ENCODE assay signal across 29 mouse cellular contexts in the genomic region with DNA sequence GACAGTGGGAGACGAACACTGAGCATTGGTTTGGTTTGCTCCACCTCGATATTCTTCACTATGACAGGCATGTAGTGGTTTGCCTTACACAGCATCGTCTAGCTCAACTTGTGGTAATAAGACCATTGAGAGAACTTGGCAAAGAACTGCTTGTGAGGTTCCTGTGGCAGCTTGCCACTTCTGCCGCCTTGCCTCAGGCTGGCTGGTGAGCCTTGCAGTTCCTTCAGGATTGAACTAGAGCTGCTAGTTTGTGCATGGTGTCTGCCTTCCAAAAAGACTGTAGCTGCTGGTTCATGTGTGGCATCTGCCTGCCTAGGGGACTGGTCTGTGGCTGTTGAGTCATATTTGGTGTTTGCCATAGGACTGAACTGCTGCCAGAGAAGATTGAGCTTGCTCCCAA.
DNase-seq lines count a peak whose midpoint lies in the region; ATAC-seq lines count a peak whose summit lies in the region.
"Had no signal": no experiment of that assay in that cellular context is flagged by ENCODE, and none has a peak within 500 bp of the region (broad histone marks: within the 10 kb centered on the region; RNA-seq: fewer than 3 reads in every experiment).

No protein-coding gene starts in this region.

- no peak for ATAC-seq in forebrain, embryonic 14.5 days
- ATAC-seq: forebrain, embryonic 13.5 days; Patski had no signal

- H3K36me3 ChIP-seq in forebrain, embryonic 14.5 days (ENCODE audit: control insufficient read depth, insufficient read depth, low read length), result no peaks in the 10 kb centered on the region
- H3K36me3 ChIP-seq in forebrain, embryonic 10.5 days (replicated peaks), result no peaks in the 10 kb centered on the region
- H3K36me3 ChIP-seq: embryonic facial prominence, embryonic 15.5 days; heart, embryonic 13.5 days; hindbrain, embryonic 15.5 days; limb, embryonic 12.5 days; liver, embryonic 15.5 days; midbrain, embryonic 12.5 days had no signal

- intact Hi-C loops in left cerebral cortex, postnatal 4 days (cut with DNase I), result no loop called here

- WGBS in forebrain, embryonic 14.5 days, result 69% methylated on average over 4 of the region's 4 CpGs
- 89% methylated on average over 4 of the region's 4 CpGs for WGBS in forebrain, embryonic 10.5 days

- no peak overlapping the region for H3K27ac ChIP-seq in forebrain, embryonic 14.5 days (ENCODE audit: low read depth, low read length)
- H3K27ac ChIP-seq in forebrain, embryonic 10.5 days, result no peak overlapping the region
- H3K27ac ChIP-seq: embryonic facial prominence, embryonic 15.5 days; forebrain, embryonic 13.5 days; heart, embryonic 13.5 days; hindbrain, embryonic 15.5 days; layer of hippocampus, adult 2 months; limb, embryonic 12.5 days; liver, embryonic 15.5 days; midbrain, embryonic 12.5 days; stomach, postnatal 0 days had no signal

- no peaks in the 10 kb centered on the region for H3K9me3 ChIP-seq in forebrain, embryonic 14.5 days (replicated peaks; ENCODE audit: control insufficient read depth, low read length)
- no peaks in the 10 kb centered on the region for H3K9me3 ChIP-seq in forebrain, embryonic 10.5 days
- H3K9me3 ChIP-seq: embryonic facial prominence, embryonic 15.5 days; forebrain, embryonic 13.5 days; heart, embryonic 13.5 days; hindbrain, embryonic 15.5 days; limb, embryonic 12.5 days; liver, embryonic 15.5 days; midbrain, embryonic 12.5 days had no signal

- no peaks in the 10 kb centered on the region for H3K27me3 ChIP-seq in forebrain, embryonic 14.5 days (replicated peaks; ENCODE audit: control insufficient read depth, insufficient read depth, low read length)
- H3K27me3 ChIP-seq in forebrain, embryonic 10.5 days (ENCODE audit: poor library complexity, severe bottlenecking), result no peaks in the 10 kb centered on the region
- H3K27me3 ChIP-seq: CH12.LX; embryonic facial prominence, embryonic 15.5 days; forebrain, embryonic 13.5 days; heart, embryonic 13.5 days; hindbrain, embryonic 15.5 days; limb, embryonic 12.5 days; liver, embryonic 15.5 days had no signal

- H3K4me1 ChIP-seq in forebrain, embryonic 14.5 days (ENCODE audit: control insufficient read depth, insufficient read depth, low read length), result no peaks in the 10 kb centered on the region; the same call in 1 of the 2 replicates
- H3K4me1 ChIP-seq in forebrain, embryonic 10.5 days, result 0 out of 2 replicates have a peak, but pooled peaks cover 3% of the 10 kb centered on the region
- H3K4me1 ChIP-seq: embryonic facial prominence, embryonic 15.5 days; heart, embryonic 13.5 days; limb, embryonic 12.5 days; liver, embryonic 15.5 days had no signal

- no peak overlapping the region for H3K4me2 ChIP-seq in forebrain, embryonic 14.5 days (ENCODE audit: low read length)
- H3K4me2 ChIP-seq: embryonic facial prominence, embryonic 15.5 days; forebrain, embryonic 13.5 days; heart, embryonic 13.5 days; hindbrain, embryonic 15.5 days; limb, embryonic 12.5 days; liver, embryonic 15.5 days; midbrain, embryonic 12.5 days had no signal

- H3K4me3 ChIP-seq in forebrain, embryonic 14.5 days (ENCODE audit: low read depth, low read length), result no peak overlapping the region
- H3K4me3 ChIP-seq in forebrain, embryonic 10.5 days, result no peak overlapping the region
- H3K4me3 ChIP-seq: embryonic facial prominence, embryonic 15.5 days; forebrain, embryonic 13.5 days; heart, embryonic 13.5 days; hindbrain, embryonic 15.5 days; layer of hippocampus, adult 2 months; limb, embryonic 12.5 days; liver, embryonic 15.5 days; megakaryocyte, embryonic 14.5 days; midbrain, embryonic 12.5 days had no signal

- peak; percentile 60 for DNase-seq in forebrain, embryonic 14.5 days (ENCODE audit: low spot score)
- no peak for DNase-seq in forebrain, embryonic 10.5 days (ENCODE audit: extremely low spot score, low spot score)
- DNase-seq in left cerebral cortex, postnatal 4 days, result peak; percentile 40
- DNase-seq in left cerebral cortex, adult 11 months (ENCODE audit: low spot score), result no peak
- DNase-seq in 3T3-L1 (ENCODE audit: low read depth, low spot score) (peak; percentile 58), adipocyte (ENCODE audit: low spot score) (peak; percentile 39)
- no peak for DNase-seq in adrenal gland, adult 18-20 months (ENCODE audit: low spot score in 2 of 2)
- DNase-seq: adrenal gland, postnatal 25 days; cerebellum, adult 8-10 months; gastrocnemius, postnatal 10 days; heart, postnatal 10 days; kidney, adult 18-20 months; kidney, postnatal 36 days; right cerebral cortex, postnatal 14 days; spleen, adult 18-20 months; thymus, adult 18-20 months; thymus, postnatal 25 days had no signal

- H3K9ac ChIP-seq in forebrain, embryonic 14.5 days (ENCODE audit: low read length), result no peak overlapping the region
- H3K9ac ChIP-seq: embryonic facial prominence, embryonic 15.5 days; forebrain, embryonic 13.5 days; heart, embryonic 13.5 days; hindbrain, embryonic 15.5 days; limb, embryonic 12.5 days; liver, embryonic 15.5 days; midbrain, embryonic 12.5 days had no signal

Comparison
In these comparisons a context has a peak if more than half of its experiments do, and no peak if none do; other contexts are left out.
1. DNase-seq: peak in forebrain, embryonic 14.5 days (single experiment), left cerebral cortex, postnatal 4 days (single experiment), 3T3-L1 (single experiment) and adipocyte (single experiment); none in forebrain, embryonic 10.5 days (single experiment), left cerebral cortex, adult 11 months (single experiment) and adrenal gland, adult 18-20 months (0 of 2).